Mouse (Mus musculus) forebrain, embryonic 16.5 days (tissue): ENCODE measurements around the gene Gpatch8. TPM values are rescaled to one million over a fixed set of nuclear protein-coding genes. Genes with fewer than 3 reads are reported as not detected.

Source experiments
- ATAC-seq: fragments of 200-750 bp; cut with Nextera tagmentation; 2 replicates; pipeline ENCODE4 v1.8.0; 2017; ENCODE audit warnings: mild to moderate bottlenecking, moderate library complexity
- H3K27ac ChIP-seq: fragments of 300-500 bp; sonication (generic); 2 replicates; pipeline ENCODE4 v1.5.1; 2014; ENCODE audit warnings: low read length, control low read depth
- H3K27me3 ChIP-seq: fragments of 300-500 bp; sonication (generic); replicated peaks from 2 replicates; pipeline ENCODE4 v1.6.1; 2014; ENCODE audit warnings: low read length; ENCODE audit not compliant: control insufficient read depth, insufficient read depth
- H3K36me3 ChIP-seq: fragments of 300-500 bp; sonication (generic); 2 replicates; pipeline ENCODE4 v1.6.1; 2014; ENCODE audit not compliant: control insufficient read depth, insufficient read depth
- H3K4me1 ChIP-seq: fragments of 300-500 bp; sonication (generic); replicated peaks from 2 replicates; pipeline ENCODE4 v1.6.1; 2014; ENCODE audit warnings: low read length; ENCODE audit not compliant: control insufficient read depth, insufficient read depth
- H3K4me2 ChIP-seq: fragments of 300-500 bp; sonication (generic); 2 replicates; pipeline ENCODE4 v1.6.1; 2014; ENCODE audit warnings: mild to moderate bottlenecking, low read length, control low read depth
- H3K4me3 ChIP-seq: fragments of 300-500 bp; sonication (generic); replicated peaks from 2 replicates; pipeline ENCODE4 v1.5.1; 2014; ENCODE audit warnings: mild to moderate bottlenecking, low read length, control low read depth
- H3K9ac ChIP-seq: fragments of 300-500 bp; sonication (generic); replicated peaks from 2 replicates; pipeline ENCODE4 v1.6.1; 2014; ENCODE audit warnings: low read depth, low read length, control low read depth
- H3K9me3 ChIP-seq: fragments of 300-500 bp; sonication (generic); 2 replicates; pipeline ENCODE4 v1.6.1; 2016; ENCODE audit warnings: low read length; ENCODE audit not compliant: control insufficient read depth
- WGBS: fragments of 180-500 bp; shearing (Covaris S2); extraction: QIAGEN DNeasy Blood & Tissue Kit; methylation state at CpG from one replicate; pipeline ENCODE4 v1.1.7; 2014; 5-methylcytosine and 5-hydroxymethylcytosine counted together
- polyA plus RNA-seq: library from polyadenylated mRNA; unstranded; fragments of >200 nt; fragmentation: Nextera tagmentation; extraction: Ambion mirVana; gene quantifications from 2 replicates; pipeline ENCODE4 v1.2.1, GENCODE M21; 2015

Gene Gpatch8
- polyA plus RNA-seq, 1 experiment from 2014 or later, result 88.1 TPM

GRCm38 (mm10) chr11:102435754-102436470 lies 120.3 kb downstream of the Gpatch8 start:
- Histone ChIP-seq H3K36me3 (peaks cover 16% of the 10 kb centered on the region), H3K27ac (no peak overlapping the region), H3K4me3 (no peak overlapping the region), H3K4me1 (peaks cover 31% of the 10 kb centered on the region), H3K4me2 (no peak overlapping the region), H3K9me3 (no peaks in the 10 kb centered on the region), H3K9ac (no peak overlapping the region), H3K27me3 (no peaks in the 10 kb centered on the region)
- WGBS, result 92% methylated on average over 18 of the region's 18 CpGs
- ATAC-seq, result no peak

GRCm38 (mm10) chr11:102434816-102435705 lies 121.1 kb downstream of the Gpatch8 start:
- Histone ChIP-seq H3K27me3 (no peaks in the 10 kb centered on the region), H3K9ac (no peak overlapping the region), H3K27ac (no peak overlapping the region), H3K4me2 (no peak overlapping the region), H3K4me1 (peaks cover 35% of the 10 kb centered on the region), H3K9me3 (no peaks in the 10 kb centered on the region), H3K36me3 (peaks cover 12% of the 10 kb centered on the region), H3K4me3 (no peak overlapping the region)
- ATAC-seq, result no peak
- WGBS, result 89% methylated on average over 11 of the region's 11 CpGs

- no peak overlapping the region for H3K9ac ChIP-seq
- H3K27ac ChIP-seq, result no peak overlapping the region
- H3K4me2 ChIP-seq, result no peak overlapping the region
- peak; percentile 52 for ATAC-seq
- H3K4me3 ChIP-seq, result no peak overlapping the region
- no peaks in the 10 kb centered on the region for H3K9me3 ChIP-seq
- H3K36me3 ChIP-seq, result peaks cover 5% of the 10 kb centered on the region; the same call in 1 of the 2 replicates
- WGBS, result 4% methylated on average over 7 of the region's 7 CpGs
- H3K27me3 ChIP-seq, result no peaks in the 10 kb centered on the region
- peaks cover 41% of the 10 kb centered on the region for H3K4me1 ChIP-seq
Measured at GRCm38 (mm10) chr11:102434406-102434805, 121.8 kb downstream of the Gpatch8 start.

GRCm38 (mm10) chr11:102433866-102434265 lies 122.3 kb downstream of the Gpatch8 start:
- ATAC-seq, result no peak
- Histone ChIP-seq H3K4me2 (no peak overlapping the region), H3K4me3 (no peak overlapping the region), H3K9ac (no peak overlapping the region), H3K9me3 (no peaks in the 10 kb centered on the region), H3K27ac (no peak overlapping the region), H3K27me3 (no peaks in the 10 kb centered on the region), H3K4me1 (peaks cover 38% of the 10 kb centered on the region), H3K36me3 (peaks cover 1% of the 10 kb centered on the region; the same call in 1 of the 2 replicates)
- 92% methylated on average over 7 of the region's 7 CpGs for WGBS

- H3K36me3 ChIP-seq, result no peaks in the 10 kb centered on the region; the same call in 1 of the 2 replicates
- H3K27ac ChIP-seq, result no peak overlapping the region
- H3K9me3 ChIP-seq, result no peaks in the 10 kb centered on the region
- WGBS, result 92% methylated on average over 6 of the region's 6 CpGs
- no peak overlapping the region for H3K4me3 ChIP-seq
- no peaks in the 10 kb centered on the region for H3K27me3 ChIP-seq
- no peak overlapping the region for H3K9ac ChIP-seq
- ATAC-seq, result no peak
- H3K4me1 ChIP-seq, result peaks cover 29% of the 10 kb centered on the region
- H3K4me2 ChIP-seq, result no peak overlapping the region
Measured at GRCm38 (mm10) chr11:102432896-102433295, 123.3 kb downstream of the Gpatch8 start.

- Histone ChIP-seq H3K4me3 (no peak overlapping the region), H3K36me3 (no peaks in the 10 kb centered on the region; the same call in 1 of the 2 replicates), H3K27ac (no peak overlapping the region), H3K9me3 (no peaks in the 10 kb centered on the region), H3K4me2 (no peak overlapping the region), H3K4me1 (peaks cover 23% of the 10 kb centered on the region), H3K9ac (no peak overlapping the region), H3K27me3 (no peaks in the 10 kb centered on the region)
- ATAC-seq, result no peak
- WGBS, result 66% methylated on average over 16 of the region's 16 CpGs
Measured at GRCm38 (mm10) chr11:102432115-102432843, 123.9 kb downstream of the Gpatch8 start.

GRCm38 (mm10) chr11:102431728-102432114 lies 124.5 kb downstream of the Gpatch8 start:
- Histone ChIP-seq H3K4me1 (peaks cover 18% of the 10 kb centered on the region), H3K27ac (no peak overlapping the region), H3K27me3 (no peaks in the 10 kb centered on the region), H3K4me2 (no peak overlapping the region), H3K4me3 (no peak overlapping the region), H3K9ac (no peak overlapping the region), H3K36me3 (no peaks in the 10 kb centered on the region; the same call in 1 of the 2 replicates), H3K9me3 (no peaks in the 10 kb centered on the region)
- no peak for ATAC-seq
- 78% methylated on average over 3 of the region's 3 CpGs for WGBS

GRCm38 (mm10) chr11:102431018-102431645 lies 125.1 kb downstream of the Gpatch8 start:
- no peaks in the 10 kb centered on the region for H3K27me3 ChIP-seq
- H3K27ac ChIP-seq, result peak overlapping the region; percentile 49
- ATAC-seq, result peak; percentile 39
- 0% methylated on average over 7 of the region's 7 CpGs for WGBS
- H3K4me2 ChIP-seq, result peak overlapping the region; percentile 99
- no peaks in the 10 kb centered on the region for H3K9me3 ChIP-seq
- H3K4me3 ChIP-seq, result peak overlapping the region; percentile 78
- no peaks in the 10 kb centered on the region; the same call in 1 of the 2 replicates for H3K36me3 ChIP-seq
- peak overlapping the region; percentile 67 for H3K9ac ChIP-seq
- H3K4me1 ChIP-seq, result peaks cover 18% of the 10 kb centered on the region
